Mouse (Mus musculus) midbrain, postnatal 0 days (tissue): ENCODE results near the gene Kpna3. TPM values are rescaled to one million over a fixed set of nuclear protein-coding genes. Genes with fewer than 3 reads are reported as not detected.

Experiments used
- ATAC-seq: fragments of 200-750 bp; cut with Nextera tagmentation; 2 replicates; pipeline ENCODE4 v1.8.0; 2017; ENCODE audit warnings: moderate number of reproducible peaks, mild to moderate bottlenecking, moderate TSS enrichment, moderate library complexity; ENCODE audit not compliant: low FRiP score
- DNase-seq: peaks from one replicate; pipeline ENCODE4 v3.0.0-alpha.2; 2015; ENCODE audit warnings: low spot score
- H3K27ac ChIP-seq: fragments of 300-500 bp; sonication (generic); 2 replicates; pipeline ENCODE4 v1.5.1; 2014; ENCODE audit warnings: low read depth, mild to moderate bottlenecking, low read length, mixed read lengths
- H3K27me3 ChIP-seq: fragments of 300-500 bp; sonication (generic); 2 replicates; pipeline ENCODE4 v1.6.1; 2014; ENCODE audit warnings: low read length, control low read depth, mixed read lengths; ENCODE audit not compliant: insufficient read depth
- H3K36me3 ChIP-seq: fragments of 300-500 bp; sonication (generic); 2 replicates; pipeline ENCODE4 v1.6.1; 2014; ENCODE audit warnings: low read length, control low read depth, mixed read lengths; ENCODE audit not compliant: insufficient read depth
- H3K4me1 ChIP-seq: fragments of 300-500 bp; sonication (generic); 2 replicates; pipeline ENCODE4 v1.6.1; 2014; ENCODE audit warnings: mild to moderate bottlenecking, control low read depth, antibody characterized with exemption, low read length, mixed read lengths; ENCODE audit not compliant: insufficient read depth
- H3K4me2 ChIP-seq: fragments of 300-500 bp; sonication (generic); 2 replicates; pipeline ENCODE4 v1.6.1; 2014; ENCODE audit warnings: low read depth, mild to moderate bottlenecking, low read length, mixed read lengths; ENCODE audit not compliant: poor library complexity, severe bottlenecking
- H3K4me3 ChIP-seq: fragments of 300-500 bp; sonication (generic); 2 replicates; pipeline ENCODE4 v1.5.1; 2014; ENCODE audit warnings: low read depth, mild to moderate bottlenecking, low read length, moderate library complexity
- H3K9ac ChIP-seq: fragments of 300-500 bp; sonication (generic); replicated peaks from 2 replicates; pipeline ENCODE4 v1.6.1; 2014; ENCODE audit warnings: mild to moderate bottlenecking, low read length, moderate library complexity, mixed read lengths; ENCODE audit not compliant: poor library complexity, severe bottlenecking
- H3K9me3 ChIP-seq: fragments of 300-500 bp; sonication (generic); 2 replicates; pipeline ENCODE4 v1.6.1; 2016; ENCODE audit warnings: low read length, control low read depth
- CTCF ChIP-seq: IDR thresholded peaks from 2 replicates; pipeline ENCODE4 v1.5.1; 2016; ENCODE audit warnings: antibody characterized with exemption, mild to moderate bottlenecking
- WGBS: fragments of 180-500 bp; shearing (Covaris S2); extraction: QIAGEN DNeasy Blood & Tissue Kit; methylation state at CpG from one replicate; pipeline ENCODE4 v1.1.7; 2014; 5-methylcytosine and 5-hydroxymethylcytosine counted together
- polyA plus RNA-seq: library from polyadenylated mRNA; unstranded; fragments of >200 nt; fragmentation: Nextera tagmentation; extraction: Ambion mirVana; gene quantifications from 2 replicates; pipeline ENCODE4 v1.2.1, GENCODE M21; 2015
- total RNA-seq: library from RNA; depleted of rRNA; stranded (reverse); fragments of >200 nt; gene quantifications from 2 replicates; pipeline ENCODE4 v1.2.3, GENCODE M21; 2014

Gene Kpna3
- total and polyA plus RNA-seq, 2 experiments from 2014 or later: 34.4 to 56.7 TPM

GRCm38 (mm10) chr14:61425080-61425665 is 14.5 kb downstream of the Kpna3 start:
- Histone ChIP-seq H3K4me3 (no peak overlapping the region), H3K9ac (no peak overlapping the region), H3K36me3 (no peaks in the 10 kb centered on the region), H3K27ac (no peak overlapping the region), H3K4me1 (no peaks in the 10 kb centered on the region), H3K9me3 (no peaks in the 10 kb centered on the region), H3K27me3 (no peaks in the 10 kb centered on the region), H3K4me2 (no peak overlapping the region)
- no peak for ATAC-seq
- WGBS: 95% methylated on average over 2 of the region's 2 CpGs
- no peak for DNase-seq
- TF ChIP-seq CTCF: no peak

- WGBS: 86% methylated on average over 4 of the region's 4 CpGs
- no peak overlapping the region for H3K4me3 ChIP-seq
- no peaks in the 10 kb centered on the region for H3K36me3 ChIP-seq
- ATAC-seq: no peak
- no peak for TF ChIP-seq CTCF
- no peak overlapping the region for H3K4me2 ChIP-seq
- H3K9ac ChIP-seq: no peak overlapping the region
- DNase-seq: no peak
- H3K9me3 ChIP-seq: no peaks in the 10 kb centered on the region
- no peak overlapping the region for H3K27ac ChIP-seq
- H3K4me1 ChIP-seq: no peaks in the 10 kb centered on the region
- H3K27me3 ChIP-seq: no peaks in the 10 kb centered on the region
These were observed 24.0 kb downstream of the Kpna3 start for GRCm38 (mm10) chr14:61415719-61416118.

GRCm38 (mm10) chr14:61415311-61415710 is 24.4 kb downstream of the Kpna3 start:
- H3K4me1 ChIP-seq: no peaks in the 10 kb centered on the region
- no peak for TF ChIP-seq CTCF
- H3K9me3 ChIP-seq: no peaks in the 10 kb centered on the region
- DNase-seq (no peak), ATAC-seq (no peak)
- no peak overlapping the region for H3K4me2 ChIP-seq
- H3K27ac ChIP-seq: no peak overlapping the region
- WGBS: 79% methylated on average over 5 of the region's 5 CpGs
- H3K9ac ChIP-seq: no peak overlapping the region
- H3K36me3 ChIP-seq: no peaks in the 10 kb centered on the region
- no peaks in the 10 kb centered on the region for H3K27me3 ChIP-seq
- H3K4me3 ChIP-seq: no peak overlapping the region

- DNase-seq: no peak
- H3K9me3 ChIP-seq: no peaks in the 10 kb centered on the region
- ATAC-seq: no peak
- 23% methylated on average over 1 of the region's 1 CpGs for WGBS
- no peaks in the 10 kb centered on the region for H3K36me3 ChIP-seq
- no peak overlapping the region for H3K4me2 ChIP-seq
- TF ChIP-seq CTCF: no peak
- H3K4me1 ChIP-seq: no peaks in the 10 kb centered on the region
- H3K9ac ChIP-seq: no peak overlapping the region
- H3K27ac ChIP-seq: no peak overlapping the region
- no peak overlapping the region for H3K4me3 ChIP-seq
- no peaks in the 10 kb centered on the region for H3K27me3 ChIP-seq
These were observed 24.9 kb downstream of the Kpna3 start for GRCm38 (mm10) chr14:61414808-61415207.

- no peak for DNase-seq
- ATAC-seq: no peak
- H3K9me3 ChIP-seq: no peaks in the 10 kb centered on the region
- no peak overlapping the region for H3K27ac ChIP-seq
- H3K4me3 ChIP-seq: no peak overlapping the region
- TF ChIP-seq CTCF: no peak
- H3K36me3 ChIP-seq: no peaks in the 10 kb centered on the region
- 12% methylated on average over 5 of the region's 5 CpGs for WGBS
- H3K27me3 ChIP-seq: no peaks in the 10 kb centered on the region
- H3K4me2 ChIP-seq: no peak overlapping the region
- H3K9ac ChIP-seq: 0 out of 2 replicates have a peak overlapping the region, but pooled peaks have one; percentile 4
- no peaks in the 10 kb centered on the region for H3K4me1 ChIP-seq
These were observed 25.5 kb downstream of the Kpna3 start for GRCm38 (mm10) chr14:61414199-61414598.

GRCm38 (mm10) chr14:61413686-61414085 is 26.0 kb downstream of the Kpna3 start:
- Histone ChIP-seq H3K36me3 (no peaks in the 10 kb centered on the region), H3K4me1 (no peaks in the 10 kb centered on the region), H3K27ac (no peak overlapping the region), H3K4me2 (no peak overlapping the region), H3K27me3 (no peaks in the 10 kb centered on the region), H3K4me3 (no peak overlapping the region), H3K9ac (no peak overlapping the region), H3K9me3 (no peaks in the 10 kb centered on the region)
- no peak for ATAC-seq
- 62% methylated on average over 3 of the region's 3 CpGs for WGBS
- DNase-seq: no peak
- no peak for TF ChIP-seq CTCF
